Mouse (Mus musculus) intestine, embryonic 16.5 days (tissue): ENCODE results near the gene Rpl19. TPM values are rescaled to one million over a fixed set of nuclear protein-coding genes. Genes with fewer than 3 reads are reported as not detected.

Experiments
- ATAC-seq: fragments of 200-750 bp; cut with Nextera tagmentation; 2 replicates; pipeline ENCODE4 v1.8.0; 2017; ENCODE audit warnings: moderate TSS enrichment, moderate library complexity
- H3K27ac ChIP-seq: fragments of 300-500 bp; sonication (generic); 2 replicates; pipeline ENCODE4 v1.5.1; 2014; ENCODE audit warnings: mild to moderate bottlenecking, low read length
- H3K27me3 ChIP-seq: fragments of 300-500 bp; sonication (generic); replicated peaks from 2 replicates; pipeline ENCODE4 v1.6.1; 2014; ENCODE audit warnings: low read length, control low read depth, mixed read lengths; ENCODE audit not compliant: control insufficient read depth, insufficient read depth
- H3K36me3 ChIP-seq: fragments of 300-500 bp; sonication (generic); 2 replicates; pipeline ENCODE4 v1.6.1; 2014; ENCODE audit warnings: low read length, control low read depth; ENCODE audit not compliant: control insufficient read depth, insufficient read depth
- H3K4me1 ChIP-seq: fragments of 300-500 bp; sonication (generic); 2 replicates; pipeline ENCODE4 v1.6.1; 2014; ENCODE audit warnings: low read length, control low read depth, mixed read lengths; ENCODE audit not compliant: control insufficient read depth, insufficient read depth
- H3K4me2 ChIP-seq: fragments of 300-500 bp; sonication (generic); 2 replicates; pipeline ENCODE4 v1.6.1; 2014; ENCODE audit warnings: low read depth, low read length, control low read depth
- H3K4me3 ChIP-seq: fragments of 300-500 bp; sonication (generic); 2 replicates; pipeline ENCODE4 v1.5.1; 2014; ENCODE audit warnings: mild to moderate bottlenecking, low read length
- H3K9ac ChIP-seq: fragments of 300-500 bp; sonication (generic); 2 replicates; pipeline ENCODE4 v1.6.1; 2014; ENCODE audit warnings: low read depth, low read length
- H3K9me3 ChIP-seq: fragments of 300-500 bp; sonication (generic); 2 replicates; pipeline ENCODE4 v1.6.1; 2016; ENCODE audit warnings: low read length, control low read depth; ENCODE audit not compliant: control insufficient read depth
- WGBS: fragments of 180-500 bp; shearing (Covaris S2); extraction: QIAGEN DNeasy Blood & Tissue Kit; methylation state at CpG from one replicate; pipeline ENCODE4 v1.1.7; 2014; 5-methylcytosine and 5-hydroxymethylcytosine counted together
- polyA plus RNA-seq: library from polyadenylated mRNA; unstranded; fragments of >200 nt; fragmentation: Nextera tagmentation; extraction: Ambion mirVana; gene quantifications from 2 replicates; pipeline ENCODE4 v1.2.1, GENCODE M21; 2015

The Rpl19 gene
- polyA plus RNA-seq, 1 experiment from 2014 or later: 1,058 TPM

DNA sequence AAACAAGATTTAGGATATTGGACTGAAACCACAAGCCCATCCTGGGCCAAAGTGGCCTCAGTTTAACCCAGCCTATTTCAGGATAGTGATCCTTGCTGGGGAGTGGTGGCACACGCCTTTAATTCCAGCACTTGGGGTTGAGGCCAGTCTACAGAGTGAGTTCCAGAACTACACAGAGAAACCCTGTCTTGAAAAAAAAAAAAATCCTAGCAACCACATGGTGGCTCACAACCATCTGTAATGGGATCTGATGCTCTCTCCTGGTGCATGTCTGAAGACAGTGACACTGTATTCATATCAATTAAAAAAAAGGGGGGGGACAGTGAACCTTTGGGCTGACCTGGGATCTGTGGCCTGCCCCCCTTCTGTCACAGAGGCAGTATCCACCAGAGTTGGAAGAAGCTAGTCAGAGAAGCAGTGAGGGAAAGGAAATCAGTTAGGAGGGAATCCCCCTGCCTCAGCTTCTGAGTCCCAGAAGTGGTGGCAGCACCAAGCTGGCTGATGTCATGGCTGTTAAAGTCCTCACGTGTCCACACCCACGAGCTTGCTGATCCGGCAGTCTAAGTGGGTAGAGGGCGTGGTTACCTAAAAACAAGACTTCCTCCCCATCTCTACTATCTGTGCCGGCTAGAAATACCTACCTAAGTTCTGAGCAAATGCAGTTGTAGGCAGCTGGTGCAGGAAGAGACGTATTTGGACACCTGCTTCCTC lies 27.5 kb upstream of the Rpl19 start:
- no peak for ATAC-seq
- H3K4me2 ChIP-seq: no peak overlapping the region
- H3K4me3 ChIP-seq: no peak overlapping the region
- H3K27me3 ChIP-seq: peaks cover 12% of the 10 kb centered on the region; the same call in 1 of the 2 replicates
- H3K9ac ChIP-seq: no peak overlapping the region
- no peak overlapping the region for H3K27ac ChIP-seq
- peaks cover 22% of the 10 kb centered on the region for H3K4me1 ChIP-seq
- no peaks in the 10 kb centered on the region; the same call in 1 of the 2 replicates for H3K36me3 ChIP-seq
- no peaks in the 10 kb centered on the region for H3K9me3 ChIP-seq
- 54% methylated on average over 7 of the region's 7 CpGs for WGBS

DNA sequence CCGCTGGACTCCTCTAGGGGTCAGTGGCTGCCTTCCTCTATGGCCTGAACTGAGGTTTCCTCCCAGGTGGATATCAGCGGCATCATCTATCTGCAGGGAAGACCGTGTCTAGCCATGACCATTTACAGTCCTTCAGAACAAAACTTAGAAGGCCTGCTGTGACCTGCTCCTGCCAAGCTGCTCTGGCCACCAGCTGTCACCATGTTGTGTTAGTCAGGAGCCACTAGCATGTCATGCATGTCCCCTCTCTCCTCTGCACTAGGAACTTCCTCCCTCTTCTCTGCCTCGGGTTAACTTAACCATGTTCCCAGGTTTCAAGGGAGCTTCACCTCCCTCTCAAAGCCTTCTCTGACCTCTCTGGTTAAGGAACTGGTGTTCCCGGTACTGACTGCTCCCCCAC lies 26.8 kb upstream of the Rpl19 start:
- H3K9ac ChIP-seq: no peak overlapping the region
- no peaks in the 10 kb centered on the region for H3K9me3 ChIP-seq
- WGBS: 53% methylated on average over 5 of the region's 5 CpGs
- peaks cover 12% of the 10 kb centered on the region; the same call in 1 of the 2 replicates for H3K27me3 ChIP-seq
- H3K36me3 ChIP-seq: no peaks in the 10 kb centered on the region; the same call in 1 of the 2 replicates
- no peak for ATAC-seq
- no peak overlapping the region for H3K4me2 ChIP-seq
- peaks cover 17% of the 10 kb centered on the region for H3K4me1 ChIP-seq
- no peak overlapping the region for H3K4me3 ChIP-seq
- no peak overlapping the region for H3K27ac ChIP-seq

DNA sequence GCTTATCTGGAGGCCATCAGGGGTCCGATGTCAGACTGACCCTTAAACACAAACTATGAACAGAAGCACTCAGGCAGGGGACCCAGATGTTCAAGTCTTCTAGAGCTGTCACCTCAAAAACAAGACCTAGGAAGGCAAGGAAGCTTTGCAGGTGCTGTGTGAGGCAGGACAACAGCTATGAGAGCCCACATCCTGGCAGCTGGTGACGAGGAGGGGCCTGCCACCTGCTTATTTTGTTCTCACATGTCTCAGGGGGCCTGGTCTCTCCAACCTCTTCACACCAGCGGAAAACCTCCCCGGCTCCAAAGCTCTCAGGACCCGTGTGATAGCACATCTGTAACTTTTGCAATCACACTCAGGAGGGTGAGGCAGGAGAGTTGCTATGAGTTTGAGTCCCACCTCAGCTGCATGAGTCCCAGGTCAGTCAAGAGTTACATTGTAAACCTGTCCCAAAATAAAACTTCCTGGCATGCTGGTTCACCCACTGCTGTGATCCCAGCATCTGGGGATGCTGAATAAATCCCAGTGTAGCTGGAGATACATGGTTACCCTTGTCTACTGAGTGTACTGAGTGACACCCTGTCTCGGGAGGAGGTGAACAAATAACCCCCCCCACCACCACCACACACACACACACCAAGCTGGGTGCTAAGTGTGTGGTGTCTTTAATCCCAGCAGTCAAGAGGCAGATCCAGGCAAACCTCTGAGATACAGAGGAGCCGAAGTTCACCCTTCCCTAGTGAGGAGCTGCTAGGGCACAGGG lies 26.0 kb upstream of the Rpl19 start:
- H3K4me3 ChIP-seq: no peak overlapping the region
- H3K36me3 ChIP-seq: peaks cover 2% of the 10 kb centered on the region; the same call in 1 of the 2 replicates
- peaks cover 8% of the 10 kb centered on the region for H3K4me1 ChIP-seq
- no peaks in the 10 kb centered on the region for H3K9me3 ChIP-seq
- H3K9ac ChIP-seq: no peak overlapping the region
- peaks cover 12% of the 10 kb centered on the region; the same call in 1 of the 2 replicates for H3K27me3 ChIP-seq
- WGBS: 26% methylated on average over 7 of the region's 7 CpGs
- H3K27ac ChIP-seq: no peak overlapping the region
- H3K4me2 ChIP-seq: no peak overlapping the region
- ATAC-seq: no peak

DNA sequence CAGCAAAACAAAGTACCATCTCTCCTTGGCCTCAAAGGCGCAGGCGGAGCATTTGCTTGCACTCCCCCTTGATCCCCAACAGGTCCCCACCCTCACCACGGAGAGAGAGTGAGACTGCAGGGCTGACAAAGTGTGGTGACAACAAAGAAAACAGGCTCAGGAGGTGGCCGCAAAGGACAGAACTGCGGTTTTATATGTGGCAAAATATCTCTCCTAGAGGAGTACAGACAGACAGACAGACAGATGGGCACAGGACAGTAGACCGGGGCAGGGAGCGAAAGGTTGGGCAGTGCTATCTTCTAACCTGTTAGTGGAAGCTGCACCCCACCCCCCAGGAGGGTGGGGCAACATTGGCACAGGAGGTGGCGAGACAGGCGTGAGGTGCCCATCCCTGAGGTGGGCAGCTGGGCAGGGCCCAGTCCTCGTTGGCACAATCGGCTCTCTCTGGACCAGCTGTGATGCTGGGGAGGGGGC lies 25.1 kb upstream of the Rpl19 start:
- Histone ChIP-seq H3K4me1 (peaks cover 7% of the 10 kb centered on the region), H3K27me3 (peaks cover 12% of the 10 kb centered on the region; the same call in 1 of the 2 replicates), H3K36me3 (peaks cover 2% of the 10 kb centered on the region; the same call in 1 of the 2 replicates), H3K4me2 (no peak overlapping the region), H3K9ac (no peak overlapping the region), H3K4me3 (no peak overlapping the region), H3K27ac (no peak overlapping the region), H3K9me3 (no peaks in the 10 kb centered on the region)
- no peak for ATAC-seq
- 33% methylated on average over 11 of the region's 11 CpGs for WGBS

DNA sequence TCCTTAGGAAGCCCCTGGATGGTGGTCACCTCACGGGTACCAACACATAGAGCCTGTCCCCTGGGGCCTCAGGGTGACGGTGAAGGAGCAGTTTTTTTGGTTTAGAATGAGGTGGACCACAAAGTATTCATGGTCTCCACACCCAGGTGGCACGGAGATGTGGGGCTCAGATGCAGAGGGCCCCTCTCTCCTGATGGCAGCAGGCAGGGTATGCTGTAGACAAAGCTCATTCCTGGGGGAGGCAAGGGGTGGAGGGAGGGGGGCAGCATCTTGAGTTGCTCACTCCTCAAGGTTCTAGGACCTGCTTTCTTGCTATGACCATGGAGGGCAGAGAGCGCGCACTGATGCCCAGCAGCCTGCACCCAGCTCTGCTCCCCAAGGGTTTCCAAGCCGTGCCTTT lies 24.5 kb upstream of the Rpl19 start:
- no peak for ATAC-seq
- Histone ChIP-seq H3K4me2 (no peak overlapping the region), H3K9me3 (no peaks in the 10 kb centered on the region), H3K36me3 (peaks cover 2% of the 10 kb centered on the region; the same call in 1 of the 2 replicates), H3K27ac (no peak overlapping the region), H3K27me3 (peaks cover 12% of the 10 kb centered on the region; the same call in 1 of the 2 replicates), H3K9ac (no peak overlapping the region), H3K4me1 (peaks cover 7% of the 10 kb centered on the region), H3K4me3 (no peak overlapping the region)
- WGBS: 61% methylated on average over 6 of the region's 6 CpGs

DNA sequence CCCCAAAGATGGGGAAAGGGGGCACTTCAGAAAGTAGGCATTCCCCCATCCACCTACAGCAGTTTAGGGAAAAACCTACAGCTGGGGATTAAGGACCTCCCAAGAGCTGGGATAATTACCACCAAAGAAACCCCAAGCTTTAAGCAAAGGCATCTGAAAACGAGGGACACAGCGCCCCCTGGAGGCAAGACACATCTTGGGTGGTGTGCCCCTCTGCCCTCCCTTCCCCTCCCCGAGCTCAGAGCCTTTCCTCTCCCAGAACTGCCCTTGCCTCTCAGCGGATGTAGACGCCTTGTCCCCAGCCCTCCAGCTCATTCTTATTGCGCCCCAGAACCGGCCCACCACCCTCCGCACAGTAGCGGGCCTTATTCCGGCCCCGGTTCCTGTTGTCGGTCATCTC lies 23.9 kb upstream of the Rpl19 start:
- 18% methylated on average over 12 of the region's 12 CpGs for WGBS
- no peak overlapping the region for H3K9ac ChIP-seq
- H3K4me2 ChIP-seq: peak overlapping the region; percentile 48
- H3K9me3 ChIP-seq: no peaks in the 10 kb centered on the region
- peak overlapping the region; percentile 31 for H3K4me3 ChIP-seq
- ATAC-seq: no peak
- H3K36me3 ChIP-seq: peaks cover 2% of the 10 kb centered on the region; the same call in 1 of the 2 replicates
- peaks cover 12% of the 10 kb centered on the region; the same call in 1 of the 2 replicates for H3K27me3 ChIP-seq
- peaks cover 7% of the 10 kb centered on the region for H3K4me1 ChIP-seq
- no peak overlapping the region for H3K27ac ChIP-seq

DNA sequence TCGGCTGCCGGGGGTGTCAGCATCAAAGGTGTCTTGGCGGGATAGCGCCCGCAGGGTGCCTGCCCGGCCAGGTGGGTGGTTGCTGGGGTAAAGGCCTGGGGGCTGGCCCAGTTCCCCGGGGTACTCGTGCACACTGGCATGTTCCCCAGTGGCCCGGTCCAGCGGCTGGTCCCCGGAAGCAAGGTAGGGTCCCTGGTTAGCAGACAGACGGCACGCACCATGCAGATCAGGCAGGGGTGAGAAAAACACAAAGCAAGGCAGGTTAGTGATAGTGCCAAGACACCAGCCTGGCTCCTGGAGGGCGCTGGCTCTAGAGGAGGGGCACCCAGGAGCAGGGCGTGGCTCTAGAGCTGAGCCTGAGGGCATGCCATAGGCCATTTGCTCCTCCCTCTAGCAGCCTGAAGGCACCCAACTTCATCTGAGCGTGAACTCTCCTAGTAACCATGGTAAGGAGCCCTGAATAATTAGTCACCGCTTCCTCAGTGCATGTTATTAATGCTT lies 23.3 kb upstream of the Rpl19 start:
- Histone ChIP-seq H3K27me3 (peaks cover 12% of the 10 kb centered on the region; the same call in 1 of the 2 replicates), H3K36me3 (peaks cover 2% of the 10 kb centered on the region; the same call in 1 of the 2 replicates), H3K27ac (no peak overlapping the region), H3K4me1 (peaks cover 7% of the 10 kb centered on the region), H3K4me2 (peak overlapping the region; percentile 48), H3K4me3 (peak overlapping the region; percentile 31), H3K9ac (no peak overlapping the region), H3K9me3 (no peaks in the 10 kb centered on the region)
- ATAC-seq: peak; percentile 42
- 49% methylated on average over 17 of the region's 17 CpGs for WGBS

DNA sequence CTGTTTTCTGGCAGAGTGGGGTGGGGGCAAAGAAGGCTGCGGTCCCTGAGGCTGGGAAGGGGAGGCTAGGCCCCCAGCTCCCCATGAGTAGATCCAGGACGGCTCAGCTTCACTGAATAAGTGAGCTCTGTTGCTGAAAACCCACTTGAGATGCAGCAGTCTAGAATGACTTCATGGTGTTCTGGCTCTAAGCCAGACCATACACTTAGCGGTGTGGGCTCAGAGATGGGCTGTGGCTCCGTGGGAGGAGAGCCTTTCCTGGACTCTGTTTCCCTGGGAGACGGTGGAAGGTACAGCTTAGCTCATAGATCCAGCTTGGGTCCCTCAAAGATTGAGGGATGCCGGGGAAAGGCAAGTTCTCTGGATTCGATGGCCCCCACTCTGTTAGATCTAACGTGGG lies 22.3 kb upstream of the Rpl19 start:
- no peaks in the 10 kb centered on the region for H3K9me3 ChIP-seq
- H3K4me1 ChIP-seq: peaks cover 7% of the 10 kb centered on the region
- H3K36me3 ChIP-seq: peaks cover 2% of the 10 kb centered on the region; the same call in 1 of the 2 replicates
- no peak overlapping the region for H3K27ac ChIP-seq
- H3K9ac ChIP-seq: no peak overlapping the region
- H3K4me2 ChIP-seq: no peak overlapping the region
- peaks cover 12% of the 10 kb centered on the region; the same call in 1 of the 2 replicates for H3K27me3 ChIP-seq
- 63% methylated on average over 8 of the region's 8 CpGs for WGBS
- no peak overlapping the region for H3K4me3 ChIP-seq
- peak; percentile 29; the same call in 1 of the 2 replicates for ATAC-seq

DNA sequence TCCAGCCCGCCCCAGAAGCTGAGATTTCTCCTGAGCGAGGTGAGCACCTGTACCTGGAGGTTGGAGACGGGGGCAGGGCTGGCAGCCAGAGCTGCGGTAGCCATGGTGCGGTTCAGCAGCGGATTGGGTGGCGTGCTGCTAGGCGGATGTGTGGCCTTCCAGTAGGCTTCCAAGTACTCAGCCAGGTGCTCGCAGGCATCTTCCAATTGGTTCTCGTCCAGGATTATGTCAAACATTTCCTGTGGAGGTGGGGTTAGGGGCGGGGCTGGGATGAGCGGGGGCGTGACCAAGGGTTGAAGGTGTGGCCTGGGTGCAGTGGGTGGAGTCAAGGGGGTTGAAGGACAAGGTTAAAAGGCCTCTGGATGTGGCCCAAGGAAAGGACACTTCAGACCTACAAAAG lies 21.4 kb upstream of the Rpl19 start:
- Histone ChIP-seq H3K36me3 (peaks cover 2% of the 10 kb centered on the region; the same call in 1 of the 2 replicates), H3K27ac (no peak overlapping the region), H3K4me1 (peaks cover 7% of the 10 kb centered on the region), H3K4me3 (no peak overlapping the region), H3K9ac (no peak overlapping the region), H3K9me3 (no peaks in the 10 kb centered on the region), H3K27me3 (peaks cover 12% of the 10 kb centered on the region; the same call in 1 of the 2 replicates), H3K4me2 (no peak overlapping the region)
- ATAC-seq: peak; percentile 65
- 44% methylated on average over 13 of the region's 13 CpGs for WGBS
